Mouse (Mus musculus): ENCODE measurements around the gene Hoxd3. TPM values are rescaled to one million over a fixed set of nuclear protein-coding genes. Genes with fewer than 3 reads are reported as not detected.

The Hoxd3 gene
- polyA plus RNA-seq, 1 experiment = 0.42 TPM

DNA sequence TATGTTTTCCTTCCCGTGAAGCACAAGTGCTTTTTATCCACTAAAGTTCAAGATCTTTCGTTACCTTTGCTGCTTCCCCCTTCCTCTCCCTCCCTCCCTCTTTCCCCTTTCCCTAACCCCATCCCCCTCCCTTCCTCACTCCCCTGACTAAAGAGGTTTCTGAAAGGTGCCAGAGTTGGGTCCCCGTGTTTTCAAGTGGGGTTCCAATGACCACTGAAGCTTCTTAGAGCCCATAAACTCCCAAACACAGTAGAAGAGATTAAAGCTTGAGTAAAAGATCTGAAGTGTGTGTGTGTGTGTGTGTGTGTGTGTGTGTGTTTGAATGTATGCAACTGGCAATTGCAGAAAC, 42.5 kb upstream of the Hoxd3 start:
- no peak for TF ChIP-seq CTCF (IDR thresholded peaks at IDR 0.05; ENCODE audit: extremely low read depth, insufficient read length, insufficient replicate concordance, low read depth, low read length)
- no peak for TF ChIP-seq POLR2A (IDR thresholded peaks at IDR 0.05; ENCODE audit: low read depth, low read length)
- Histone ChIP-seq H3K27ac (ENCODE audit: insufficient read depth, low read depth, low read length) (no peak overlapping the region), H3K4me1 (ENCODE audit: control insufficient read depth, insufficient read depth, insufficient read length, low read length) (peaks cover 10% of the 10 kb centered on the region), H3K4me3 (ENCODE audit: low read depth, low read length) (no peak overlapping the region), H3K27me3 (ENCODE audit: control insufficient read depth, insufficient read depth, low read length) (peaks cover 74% of the 10 kb centered on the region), H3K36me3 (ENCODE audit: control insufficient read depth, insufficient read depth, low read length) (no peaks in the 10 kb centered on the region)
- 6% methylated on average over 3 of the region's 3 CpGs for WGBS

DNA sequence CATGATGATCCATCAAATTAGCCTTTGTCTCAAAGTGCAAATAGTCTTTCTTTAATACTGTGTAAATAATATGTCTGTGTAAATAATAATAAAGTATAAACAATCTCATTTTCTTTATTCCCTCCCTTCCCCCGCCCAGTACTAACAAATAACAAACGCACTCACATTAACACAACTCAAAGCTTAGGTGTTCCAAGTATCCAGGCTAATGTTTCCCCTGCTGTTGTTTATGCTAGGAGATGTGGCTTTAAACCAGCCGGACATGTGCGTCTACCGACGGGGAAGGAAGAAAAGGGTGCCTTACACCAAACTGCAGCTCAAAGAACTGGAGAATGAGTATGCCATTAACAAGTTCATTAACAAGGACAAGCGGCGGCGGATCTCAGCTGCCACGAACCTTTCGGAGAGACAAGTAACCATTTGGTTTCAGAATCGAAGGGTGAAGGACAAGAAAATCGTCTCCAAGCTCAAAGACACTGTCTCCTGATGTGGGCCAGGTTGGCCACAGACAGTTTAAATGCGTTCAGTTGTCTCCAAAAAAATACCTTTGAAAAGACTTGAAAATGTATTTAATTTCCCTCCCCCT, 42.0 kb upstream of the Hoxd3 start:
- Histone ChIP-seq H3K4me3 (ENCODE audit: low read depth, low read length) (no peak overlapping the region), H3K4me1 (ENCODE audit: control insufficient read depth, insufficient read depth, insufficient read length, low read length) (peaks cover 10% of the 10 kb centered on the region), H3K36me3 (ENCODE audit: control insufficient read depth, insufficient read depth, low read length) (no peaks in the 10 kb centered on the region), H3K27me3 (ENCODE audit: control insufficient read depth, insufficient read depth, low read length) (peaks cover 74% of the 10 kb centered on the region), H3K27ac (ENCODE audit: insufficient read depth, low read depth, low read length) (no peak overlapping the region)
- 6% methylated on average over 14 of the region's 14 CpGs for WGBS
- TF ChIP-seq POLR2A (IDR thresholded peaks at IDR 0.05; ENCODE audit: low read depth, low read length) (no peak), CTCF (IDR thresholded peaks at IDR 0.05; ENCODE audit: extremely low read depth, insufficient read length, insufficient replicate concordance, low read depth, low read length) (no peak)

DNA sequence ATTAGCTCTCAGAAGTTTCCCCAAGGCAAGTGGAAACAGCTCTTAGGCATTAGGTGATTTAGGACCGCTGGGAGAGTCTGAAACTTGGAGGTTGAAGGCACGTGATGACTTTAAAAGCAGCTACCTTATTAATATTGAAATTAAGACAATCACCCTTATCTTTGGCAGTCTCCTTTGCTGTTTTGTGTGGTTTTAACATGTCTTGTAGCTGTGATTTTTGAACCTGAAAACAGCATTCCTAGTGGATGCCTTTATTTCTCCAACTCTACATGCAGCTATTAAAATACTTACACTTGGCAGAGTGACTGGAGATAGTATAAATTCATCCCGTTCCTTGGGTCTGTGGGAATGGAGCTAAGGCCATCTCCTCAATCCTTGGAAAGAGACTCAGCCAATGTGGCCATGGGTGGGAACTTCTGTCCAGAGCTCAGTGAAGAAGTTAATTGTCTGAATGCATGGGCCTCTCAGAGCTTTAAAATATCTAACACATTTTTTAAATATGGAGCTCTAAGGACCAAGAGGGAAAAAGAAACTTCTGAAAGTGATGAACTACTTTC, 41.0 kb upstream of the Hoxd3 start:
- peaks cover 10% of the 10 kb centered on the region for H3K4me1 ChIP-seq (ENCODE audit: control insufficient read depth, insufficient read depth, insufficient read length, low read length)
- 7% methylated on average over 3 of the region's 3 CpGs for WGBS
- no peak overlapping the region for H3K4me3 ChIP-seq (ENCODE audit: low read depth, low read length)
- H3K36me3 ChIP-seq (ENCODE audit: control insufficient read depth, insufficient read depth, low read length) = no peaks in the 10 kb centered on the region
- H3K27me3 ChIP-seq (ENCODE audit: control insufficient read depth, insufficient read depth, low read length) = peaks cover 84% of the 10 kb centered on the region
- no peak for TF ChIP-seq CTCF (IDR thresholded peaks at IDR 0.05; ENCODE audit: extremely low read depth, insufficient read length, insufficient replicate concordance, low read depth, low read length)
- no peak for TF ChIP-seq POLR2A (IDR thresholded peaks at IDR 0.05; ENCODE audit: low read depth, low read length)
- no peak overlapping the region for H3K27ac ChIP-seq (ENCODE audit: insufficient read depth, low read depth, low read length)

DNA sequence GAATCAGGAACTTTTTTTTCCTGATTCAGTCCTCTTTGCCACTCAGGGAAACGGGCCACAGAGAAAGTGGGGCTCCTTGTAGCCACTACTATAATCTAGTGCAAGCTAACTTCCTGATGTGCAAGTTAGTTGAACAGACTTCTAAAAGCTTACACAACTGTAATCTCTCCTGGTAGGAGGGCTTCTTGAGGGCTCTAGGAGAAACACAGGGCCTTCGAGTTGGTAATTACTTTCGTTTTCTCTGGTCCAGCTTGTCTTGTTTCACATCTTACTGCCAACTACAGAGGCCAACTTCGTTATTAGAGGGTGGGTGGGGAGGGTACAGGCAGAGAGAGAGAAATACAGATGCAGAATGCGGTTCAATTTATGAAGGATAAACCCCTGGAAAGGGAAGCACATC, 39.9 kb upstream of the Hoxd3 start:
- Histone ChIP-seq H3K4me3 (ENCODE audit: low read depth, low read length) (no peak overlapping the region), H3K27ac (ENCODE audit: insufficient read depth, low read depth, low read length) (no peak overlapping the region), H3K27me3 (ENCODE audit: control insufficient read depth, insufficient read depth, low read length) (peaks cover 87% of the 10 kb centered on the region), H3K36me3 (ENCODE audit: control insufficient read depth, insufficient read depth, low read length) (no peaks in the 10 kb centered on the region), H3K4me1 (ENCODE audit: control insufficient read depth, insufficient read depth, insufficient read length, low read length) (peaks cover 10% of the 10 kb centered on the region)
- TF ChIP-seq POLR2A (IDR thresholded peaks at IDR 0.05; ENCODE audit: low read depth, low read length) (no peak), CTCF (IDR thresholded peaks at IDR 0.05; ENCODE audit: extremely low read depth, insufficient read length, insufficient replicate concordance, low read depth, low read length) (no peak)
- 18% methylated on average over 5 of the region's 5 CpGs for WGBS

DNA sequence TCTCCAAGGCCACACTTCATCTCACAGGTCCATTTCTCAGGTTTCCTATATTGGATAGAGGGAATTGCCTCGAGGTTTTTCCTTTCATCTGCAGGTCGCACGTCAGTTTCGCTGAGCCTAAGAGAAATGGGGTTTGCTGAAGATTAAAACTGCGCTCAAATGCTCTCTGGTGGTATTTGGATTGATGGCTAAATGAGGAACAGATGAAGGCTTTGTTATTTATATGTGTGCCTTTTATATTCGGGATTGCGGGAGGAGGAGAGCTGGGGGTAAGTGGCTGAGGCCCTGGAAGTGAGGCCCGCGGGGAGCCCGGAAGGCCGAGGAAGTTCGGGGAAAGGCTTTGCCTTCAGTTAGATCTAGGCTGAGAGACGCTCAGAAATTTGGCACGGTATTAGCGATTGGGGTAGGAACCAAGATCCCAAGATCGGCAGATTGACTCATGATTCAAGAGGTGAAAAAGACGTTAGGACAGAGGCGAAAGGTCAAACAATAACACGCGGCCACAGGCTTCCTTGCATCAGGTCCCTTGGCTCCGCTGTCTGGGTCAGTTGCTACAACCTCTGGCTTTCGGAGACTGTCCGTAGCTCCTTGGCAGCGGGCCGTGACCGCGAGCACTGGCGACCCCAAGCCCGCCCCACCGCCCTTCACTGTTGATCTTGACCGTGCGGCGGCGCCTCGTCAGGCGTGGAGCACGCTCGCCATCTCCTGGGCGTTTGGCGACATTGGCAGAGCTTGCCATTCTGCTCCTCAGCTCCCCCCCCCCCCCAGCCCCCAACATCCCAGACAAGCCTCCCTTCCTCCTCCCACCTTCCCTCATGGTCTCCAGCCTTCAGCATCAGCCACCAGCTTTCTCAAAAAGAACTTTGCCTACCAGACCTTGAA, 39.0 kb upstream of the Hoxd3 start:
- H3K27me3 ChIP-seq (ENCODE audit: control insufficient read depth, insufficient read depth, low read length) = peaks cover 84% of the 10 kb centered on the region
- H3K4me1 ChIP-seq (ENCODE audit: control insufficient read depth, insufficient read depth, insufficient read length, low read length) = peaks cover 10% of the 10 kb centered on the region
- H3K36me3 ChIP-seq (ENCODE audit: control insufficient read depth, insufficient read depth, low read length) = no peaks in the 10 kb centered on the region
- TF ChIP-seq CTCF (IDR thresholded peaks at IDR 0.05; ENCODE audit: extremely low read depth, insufficient read length, insufficient replicate concordance, low read depth, low read length) (peak; percentile 67), POLR2A (IDR thresholded peaks at IDR 0.05; ENCODE audit: low read depth, low read length) (no peak)
- H3K27ac ChIP-seq (ENCODE audit: insufficient read depth, low read depth, low read length) = no peak overlapping the region
- H3K4me3 ChIP-seq (ENCODE audit: low read depth, low read length) = peak overlapping the region; percentile 54
- 9% methylated on average over 40 of the region's 40 CpGs for WGBS

DNA sequence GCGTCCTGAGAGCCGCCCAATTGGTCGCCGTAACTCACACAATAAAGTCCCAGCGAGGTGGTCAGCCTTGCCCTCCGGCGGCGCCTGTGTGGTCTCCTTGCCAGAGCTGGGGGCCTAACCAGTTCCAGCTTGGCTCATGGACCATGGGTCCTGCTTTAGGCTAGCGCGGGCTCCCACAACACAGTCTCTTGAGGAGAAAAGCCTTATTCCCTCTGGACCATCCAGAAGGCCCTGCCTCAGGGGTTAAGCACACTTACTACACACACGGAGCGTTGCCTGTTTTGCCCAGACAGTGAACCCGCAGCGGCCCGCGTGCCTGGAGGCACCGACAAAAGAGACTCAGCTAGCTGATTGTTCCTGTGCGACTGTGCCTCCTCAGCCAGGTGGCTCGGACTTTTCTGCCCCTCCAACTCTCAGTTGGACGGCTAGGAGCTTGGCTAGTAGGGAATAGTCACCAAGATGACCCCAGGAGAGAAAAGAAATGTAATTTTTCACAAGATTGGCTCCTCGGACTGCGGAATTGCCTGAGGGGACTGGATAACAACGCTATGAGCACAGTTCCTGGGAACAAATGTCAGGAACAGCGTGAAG, 37.8 kb upstream of the Hoxd3 start:
- Histone ChIP-seq H3K4me3 (ENCODE audit: low read depth, low read length) (no peak overlapping the region), H3K4me1 (ENCODE audit: control insufficient read depth, insufficient read depth, insufficient read length, low read length) (peaks cover 4% of the 10 kb centered on the region; the same call in 1 of the 2 replicates), H3K27ac (ENCODE audit: insufficient read depth, low read depth, low read length) (no peak overlapping the region), H3K36me3 (ENCODE audit: control insufficient read depth, insufficient read depth, low read length) (no peaks in the 10 kb centered on the region), H3K27me3 (ENCODE audit: control insufficient read depth, insufficient read depth, low read length) (peaks cover 83% of the 10 kb centered on the region)
- WGBS = 5% methylated on average over 24 of the region's 24 CpGs
- TF ChIP-seq CTCF (IDR thresholded peaks at IDR 0.05; ENCODE audit: extremely low read depth, insufficient read length, insufficient replicate concordance, low read depth, low read length) = no peak

Data from small intestine, adult 2 months (tissue).